In genomic region chr6:97518467-97518866, GRCm38 (mm10) we compare ENCODE assay signal across 9 mouse cellular contexts.
A peak's percentile ranks its signal among the peaks of the same experiment; 100 is the strongest.
DNase-seq lines count a peak whose midpoint lies in the region; ATAC-seq and TF ChIP-seq lines count a peak whose summit lies in the region.
"Had no signal": no experiment of that assay in that cellular context is flagged by ENCODE, and none has a peak within 500 bp of the region (broad histone marks: within the 10 kb centered on the region; RNA-seq: fewer than 3 reads in every experiment).

No protein-coding gene starts in this region.

- H3K4me1 ChIP-seq in forebrain, postnatal 0 days (ENCODE audit: insufficient read depth), result no peaks in the 10 kb centered on the region; the same call in 1 of the 2 replicates
- H3K4me1 ChIP-seq in forebrain, embryonic 15.5 days, result peaks cover 26% of the 10 kb centered on the region
- peaks cover 6% of the 10 kb centered on the region; the same call in 1 of the 2 replicates for H3K4me1 ChIP-seq in liver, embryonic 11.5 days (replicated peaks; ENCODE audit: control insufficient read depth, insufficient read depth, low read length)

- no peaks in the 10 kb centered on the region for H3K36me3 ChIP-seq in forebrain, postnatal 0 days (ENCODE audit: insufficient read depth)
- H3K36me3 ChIP-seq in forebrain, embryonic 15.5 days, result no peaks in the 10 kb centered on the region
- no peaks in the 10 kb centered on the region for H3K36me3 ChIP-seq in liver, embryonic 11.5 days (ENCODE audit: control insufficient read depth, insufficient read depth, low read length)

- no peak overlapping the region for H3K27ac ChIP-seq in forebrain, postnatal 0 days (ENCODE audit: low read depth, low read length)
- no peak overlapping the region for H3K27ac ChIP-seq in forebrain, embryonic 15.5 days (replicated peaks)
- no peak overlapping the region for H3K27ac ChIP-seq in liver, embryonic 11.5 days (ENCODE audit: low read depth, low read length)

- 0 out of 2 replicates have a peak, but pooled peaks have one; percentile 34 for ATAC-seq in forebrain, postnatal 0 days
- no peak for ATAC-seq in forebrain, embryonic 15.5 days (replicated peaks)
- 0 out of 2 replicates have a peak, but pooled peaks have one; percentile 28 for ATAC-seq in liver, embryonic 11.5 days (replicated peaks; ENCODE audit: low FRiP score)
- ATAC-seq: Patski had no signal

- no peak for TF ChIP-seq CTCF in forebrain, postnatal 0 days (IDR thresholded peaks at IDR 0.05; ENCODE audit: low read depth)

- H3K9ac ChIP-seq in forebrain, postnatal 0 days, result no peak overlapping the region
- no peak overlapping the region for H3K9ac ChIP-seq in forebrain, embryonic 15.5 days (replicated peaks)
- no peak overlapping the region for H3K9ac ChIP-seq in liver, embryonic 11.5 days (ENCODE audit: low read depth, low read length)

- H3K27me3 ChIP-seq in forebrain, postnatal 0 days (ENCODE audit: insufficient read depth, low read length), result no peaks in the 10 kb centered on the region
- no peaks in the 10 kb centered on the region for H3K27me3 ChIP-seq in forebrain, embryonic 15.5 days
- H3K27me3 ChIP-seq in liver, embryonic 11.5 days (replicated peaks; ENCODE audit: control insufficient read depth, insufficient read depth, low read length), result no peaks in the 10 kb centered on the region
- H3K27me3 ChIP-seq: Patski had no signal

- WGBS in forebrain, postnatal 0 days, result 16% methylated on average over 2 of the region's 2 CpGs
- WGBS in forebrain, embryonic 15.5 days, result 6% methylated on average over 2 of the region's 2 CpGs
- 18% methylated on average over 2 of the region's 2 CpGs for WGBS in liver, embryonic 11.5 days

- no peak overlapping the region for H3K4me2 ChIP-seq in forebrain, postnatal 0 days (ENCODE audit: low read depth)
- no peak overlapping the region for H3K4me2 ChIP-seq in forebrain, embryonic 15.5 days (replicated peaks)
- no peak overlapping the region for H3K4me2 ChIP-seq in liver, embryonic 11.5 days

- H3K9me3 ChIP-seq in forebrain, postnatal 0 days (ENCODE audit: low read length), result no peaks in the 10 kb centered on the region
- no peaks in the 10 kb centered on the region for H3K9me3 ChIP-seq in forebrain, embryonic 15.5 days
- no peaks in the 10 kb centered on the region for H3K9me3 ChIP-seq in liver, embryonic 11.5 days (ENCODE audit: control insufficient read depth, low read length)

- DNase-seq in forebrain, postnatal 0 days, result no peak
- DNase-seq in liver, embryonic 11.5 days (ENCODE audit: low spot score), result no peak
- DNase-seq in liver, result no peak
- peak; percentile 10 for DNase-seq in ZHBTc4 (ENCODE audit: low read depth, low spot score)
- DNase-seq in kidney, postnatal 25 days, result peak; percentile 42 to 63
- DNase-seq in cerebellum, postnatal 4 days (ENCODE audit: low spot score in 2 of 2), result no peak
- no peak for DNase-seq in urinary bladder, postnatal 14 days (ENCODE audit: low spot score)

- no peak overlapping the region for H3K4me3 ChIP-seq in forebrain, postnatal 0 days (ENCODE audit: low read depth, low read length)
- H3K4me3 ChIP-seq in forebrain, embryonic 15.5 days, result no peak overlapping the region
- no peak overlapping the region for H3K4me3 ChIP-seq in liver, embryonic 11.5 days (ENCODE audit: low read depth, low read length)

Comparison
In these comparisons a context has a peak if more than half of its experiments do, and no peak if none do; other contexts are left out.
1. DNase-seq: peak in ZHBTc4 (single experiment) and kidney, postnatal 25 days (2 of 2); none in forebrain, postnatal 0 days (single experiment), liver, embryonic 11.5 days (single experiment), liver (single experiment), cerebellum, postnatal 4 days (0 of 2) and urinary bladder, postnatal 14 days (single experiment).